Mouse (Mus musculus): ENCODE measurements around the gene Mtrex. TPM values are rescaled to one million over a fixed set of nuclear protein-coding genes. Genes with fewer than 3 reads are reported as not detected.

Mtrex gene
- polyA plus RNA-seq, 1 experiment from 2014 or later = 54.6 TPM

- no peak for DNase-seq (ENCODE audit: low spot score)
Observed at GRCm38 (mm10) chr13:112832589-112832988, 94.6 kb downstream of the Mtrex start.

GRCm38 (mm10) chr13:112829619-112830018 is 97.6 kb downstream of the Mtrex start:
- no peak for DNase-seq (ENCODE audit: low spot score)

- DNase-seq (ENCODE audit: low spot score) = no peak
Observed at GRCm38 (mm10) chr13:112825479-112825878, 101.7 kb downstream of the Mtrex start.

GRCm38 (mm10) chr13:112823911-112824648 is 103.1 kb downstream of the Mtrex start:
- no peak for DNase-seq (ENCODE audit: low spot score)

GRCm38 (mm10) chr13:112823236-112823910 is 103.8 kb downstream of the Mtrex start:
- DNase-seq (ENCODE audit: low spot score) = no peak

- no peak for DNase-seq (ENCODE audit: low spot score)
Observed at GRCm38 (mm10) chr13:112822413-112822812, 104.8 kb downstream of the Mtrex start.

- no peak for DNase-seq (ENCODE audit: low spot score)
Observed at GRCm38 (mm10) chr13:112818125-112818524, 109.1 kb downstream of the Mtrex start.

Other genes with a start within 250 kb of the Mtrex start
- gene Plpp1, start 126.6 kb downstream of the Mtrex start, polyA plus RNA-seq (2015; fragmentation: Nextera tagmentation; extraction: Ambion mirVana) = 18.1 and 19.9 TPM in 2 replicates
- gene Dhx29, start 56 bp upstream of the Mtrex start, polyA plus RNA-seq (2015; fragmentation: Nextera tagmentation; extraction: Ambion mirVana) = 29.3 and 30.7 TPM in 2 replicates
- gene Ccno, start 60.4 kb upstream of the Mtrex start, polyA plus RNA-seq (2015; fragmentation: Nextera tagmentation; extraction: Ambion mirVana) = 1.2 TPM in 2 replicates
- gene Mcidas, start 66.4 kb upstream of the Mtrex start, polyA plus RNA-seq (2015; fragmentation: Nextera tagmentation; extraction: Ambion mirVana) = 0.20 and 0.28 TPM in 2 replicates
- gene Cdc20b, start 107.7 kb upstream of the Mtrex start, polyA plus RNA-seq (2015; fragmentation: Nextera tagmentation; extraction: Ambion mirVana) = 0.21 and 0.22 TPM in 2 replicates
- 20.6 and 22.4 TPM in 2 replicates for gene Gpx8, start 119.0 kb upstream of the Mtrex start, polyA plus RNA-seq (2015; fragmentation: Nextera tagmentation; extraction: Ambion mirVana)
- gene Gzma, start 173.6 kb upstream of the Mtrex start, polyA plus RNA-seq (2015; fragmentation: Nextera tagmentation; extraction: Ambion mirVana) = 334 and 382 TPM in 2 replicates

Measured in thymus, postnatal 0 days (tissue).